Comparison of ENCODE assay signal across 21 mouse cellular contexts in the genomic region with DNA sequence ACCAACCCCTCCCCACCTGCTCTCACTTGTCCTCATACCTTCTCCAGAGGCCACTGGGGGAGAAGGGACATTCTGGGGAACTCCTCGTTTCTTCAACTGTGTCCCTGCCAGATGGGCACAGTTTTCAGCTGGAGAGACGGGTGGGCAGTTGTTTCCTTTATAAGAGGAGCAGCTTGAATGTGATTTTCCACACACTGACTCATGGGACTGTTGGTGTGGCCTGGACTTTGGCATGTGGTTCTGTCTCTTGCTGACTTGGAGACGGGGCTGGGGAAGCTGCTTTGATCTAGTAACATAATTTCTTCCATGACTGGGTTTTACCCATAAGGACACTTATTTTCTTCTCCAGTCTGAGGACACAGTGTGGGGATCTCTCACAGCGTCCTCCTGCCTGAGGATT.
DNase-seq lines count a peak whose midpoint lies in the region; ATAC-seq and TF ChIP-seq lines count a peak whose summit lies in the region.
"Had no signal": no experiment of that assay in that cellular context is flagged by ENCODE, and none has a peak within 500 bp of the region (broad histone marks: within the 10 kb centered on the region; RNA-seq: fewer than 3 reads in every experiment).

No protein-coding gene starts in this region.

- H3K4me1 ChIP-seq in kidney, adult 2 months (ENCODE audit: control insufficient read depth, insufficient read depth, low read length) = 0 out of 2 replicates have a peak, but pooled peaks cover 5% of the 10 kb centered on the region
- peaks cover 3% of the 10 kb centered on the region; the same call in 1 of the 2 replicates for H3K4me1 ChIP-seq in kidney, embryonic 14.5 days (ENCODE audit: control insufficient read depth, insufficient read depth, low read length)
- H3K4me1 ChIP-seq in stomach, postnatal 0 days (replicated peaks; ENCODE audit: control insufficient read depth, insufficient read depth) = peaks cover 5% of the 10 kb centered on the region
- H3K4me1 ChIP-seq in liver, postnatal 0 days (ENCODE audit: insufficient read depth) = peaks cover 6% of the 10 kb centered on the region; the same call in 1 of the 2 replicates
- H3K4me1 ChIP-seq: limb, embryonic 12.5 days; midbrain, embryonic 12.5 days had no signal

- no peaks in the 10 kb centered on the region for H3K9me3 ChIP-seq in kidney, embryonic 14.5 days (ENCODE audit: control insufficient read depth, low read length)
- no peaks in the 10 kb centered on the region for H3K9me3 ChIP-seq in stomach, postnatal 0 days (ENCODE audit: control insufficient read depth, low read length)
- H3K9me3 ChIP-seq in liver, postnatal 0 days (ENCODE audit: low read length) = no peaks in the 10 kb centered on the region
- H3K9me3 ChIP-seq: embryonic facial prominence, embryonic 12.5 days; forebrain, embryonic 10.5 days; heart, embryonic 12.5 days; limb, embryonic 12.5 days; midbrain, embryonic 12.5 days; neural tube, embryonic 15.5 days had no signal

- no peak for TF ChIP-seq EP300 in stomach, postnatal 0 days (optimal IDR thresholded peaks at IDR 0.05)
- no peak for TF ChIP-seq EP300 in liver, postnatal 0 days (IDR thresholded peaks at IDR 0.05; ENCODE audit: low read depth)

- WGBS in kidney, adult 2 months = 55% methylated on average over 4 of the region's 4 CpGs
- WGBS in kidney, embryonic 14.5 days = 60% methylated on average over 4 of the region's 4 CpGs
- WGBS in stomach, postnatal 0 days = 64% methylated on average over 4 of the region's 4 CpGs
- WGBS in liver, postnatal 0 days (ENCODE audit: insufficient replicate concordance) = 72% methylated on average over 4 of the region's 4 CpGs

- H3K36me3 ChIP-seq in kidney, adult 2 months (ENCODE audit: control insufficient read depth, insufficient read depth, low read length) = no peaks in the 10 kb centered on the region
- H3K36me3 ChIP-seq in kidney, embryonic 14.5 days (ENCODE audit: control insufficient read depth, insufficient read depth, low read length) = no peaks in the 10 kb centered on the region
- no peaks in the 10 kb centered on the region for H3K36me3 ChIP-seq in stomach, postnatal 0 days (ENCODE audit: control insufficient read depth, insufficient read depth, low read length)
- H3K36me3 ChIP-seq in liver, postnatal 0 days (replicated peaks; ENCODE audit: insufficient read depth, low read length) = no peaks in the 10 kb centered on the region
- H3K36me3 ChIP-seq: embryonic facial prominence, embryonic 12.5 days; forebrain, embryonic 10.5 days; heart, embryonic 12.5 days; limb, embryonic 12.5 days; midbrain, embryonic 12.5 days; neural tube, embryonic 15.5 days had no signal

- H3K27ac ChIP-seq in kidney, adult 2 months (ENCODE audit: insufficient read depth, low read depth, low read length) = no peak overlapping the region
- no peak overlapping the region for H3K27ac ChIP-seq in kidney, embryonic 14.5 days (ENCODE audit: low read depth, low read length)
- H3K27ac ChIP-seq in stomach, postnatal 0 days (replicated peaks) = no peak overlapping the region
- no peak overlapping the region for H3K27ac ChIP-seq in liver, postnatal 0 days (ENCODE audit: low read depth)
- H3K27ac ChIP-seq: embryonic facial prominence, embryonic 12.5 days; forebrain, embryonic 10.5 days; hindbrain, postnatal 0 days; limb, embryonic 12.5 days; liver, embryonic 14.5 days; midbrain, embryonic 12.5 days; neural tube, embryonic 15.5 days had no signal

- no peak overlapping the region for H3K4me3 ChIP-seq in kidney, adult 2 months (ENCODE audit: insufficient read depth, low read depth, low read length)
- H3K4me3 ChIP-seq in kidney, embryonic 14.5 days (ENCODE audit: low read length) = no peak overlapping the region
- no peak overlapping the region for H3K4me3 ChIP-seq in stomach, postnatal 0 days (ENCODE audit: low read depth, low read length)
- H3K4me3 ChIP-seq in liver, postnatal 0 days (ENCODE audit: low read depth, low read length) = no peak overlapping the region
- H3K4me3 ChIP-seq: embryonic facial prominence, embryonic 12.5 days; forebrain, embryonic 10.5 days; heart, embryonic 12.5 days; limb, embryonic 12.5 days; midbrain, embryonic 12.5 days; neural tube, embryonic 15.5 days had no signal

- no peak overlapping the region for H3K9ac ChIP-seq in kidney, embryonic 14.5 days (ENCODE audit: low read depth, low read length)
- no peak overlapping the region for H3K9ac ChIP-seq in stomach, postnatal 0 days (ENCODE audit: low read length)
- H3K9ac ChIP-seq in liver, postnatal 0 days (replicated peaks) = no peak overlapping the region
- H3K9ac ChIP-seq: embryonic facial prominence, embryonic 12.5 days; heart, embryonic 12.5 days; limb, embryonic 12.5 days; liver, embryonic 14.5 days; midbrain, embryonic 12.5 days; neural tube, embryonic 15.5 days had no signal

- TF ChIP-seq POLR2A in kidney, adult 2 months (IDR thresholded peaks at IDR 0.05; ENCODE audit: low read depth, low read length) = no peak

- no peak overlapping the region for H3K4me2 ChIP-seq in kidney, embryonic 14.5 days (replicated peaks; ENCODE audit: low read depth, low read length)
- H3K4me2 ChIP-seq in stomach, postnatal 0 days (replicated peaks; ENCODE audit: low read depth) = no peak overlapping the region
- no peak overlapping the region for H3K4me2 ChIP-seq in liver, postnatal 0 days (ENCODE audit: low read depth, low read length)
- H3K4me2 ChIP-seq: embryonic facial prominence, embryonic 12.5 days; heart, embryonic 12.5 days; limb, embryonic 12.5 days; midbrain, embryonic 12.5 days; neural tube, embryonic 15.5 days had no signal

- no peak for TF ChIP-seq CTCF in kidney, adult 2 months (conservative IDR thresholded peaks at IDR 0.05; ENCODE audit: insufficient read depth, insufficient read length, low read depth, low read length)
- no peak for TF ChIP-seq CTCF in stomach, postnatal 0 days (IDR thresholded peaks at IDR 0.05; ENCODE audit: low read depth)
- no peak for TF ChIP-seq CTCF in liver, postnatal 0 days (IDR thresholded peaks at IDR 0.05; ENCODE audit: low read depth)

- ATAC-seq in kidney, embryonic 14.5 days (ENCODE audit: low FRiP score, low TSS enrichment) = no peak
- ATAC-seq in stomach, postnatal 0 days (ENCODE audit: low FRiP score, low TSS enrichment) = no peak
- no peak for ATAC-seq in liver, postnatal 0 days
- ATAC-seq: hindbrain, postnatal 0 days had no signal

- H3K27me3 ChIP-seq in kidney, adult 2 months (replicated peaks; ENCODE audit: control insufficient read depth, insufficient read depth, low read length) = no peaks in the 10 kb centered on the region
- H3K27me3 ChIP-seq in kidney, embryonic 14.5 days (ENCODE audit: control insufficient read depth, insufficient read depth, low read length) = no peaks in the 10 kb centered on the region
- no peaks in the 10 kb centered on the region for H3K27me3 ChIP-seq in stomach, postnatal 0 days (ENCODE audit: control insufficient read depth, insufficient read depth, low read length)
- H3K27me3 ChIP-seq in liver, postnatal 0 days (ENCODE audit: insufficient read depth, low read length) = no peaks in the 10 kb centered on the region
- H3K27me3 ChIP-seq: embryonic facial prominence, embryonic 12.5 days; limb, embryonic 12.5 days; neural tube, embryonic 15.5 days had no signal

- DNase-seq in kidney, adult 2 months = peak; percentile 23
- peak; percentile 12 for DNase-seq in right cerebral cortex, adult 18-20 months
- DNase-seq in right cerebral cortex, postnatal 14 days = no peak
- DNase-seq in fibroblast of lung, adult 2 months (ENCODE audit: low read depth) = peak; percentile 65
- DNase-seq in stomach, postnatal 0 days (ENCODE audit: low spot score) = peak; percentile 28
- no peak for DNase-seq in spleen, postnatal 10 days (ENCODE audit: low spot score in 2 of 2)
- no peak for DNase-seq in liver, postnatal 0 days
- DNase-seq: cerebellum, adult 18-20 months; heart, postnatal 4 days; kidney, postnatal 14 days; right cerebral cortex, postnatal 4 days; thymus, postnatal 25 days had no signal

Comparison
In these comparisons a context has a peak if more than half of its experiments do, and no peak if none do; other contexts are left out.
1. DNase-seq: peak in kidney, adult 2 months (single experiment), right cerebral cortex, adult 18-20 months (single experiment), fibroblast of lung, adult 2 months (single experiment) and stomach, postnatal 0 days (single experiment); none in right cerebral cortex, postnatal 14 days (single experiment), spleen, postnatal 10 days (0 of 2) and liver, postnatal 0 days (single experiment).